ENCODE assay signal across 17 mouse cellular contexts in genomic region chr1:90751221-90751620, GRCm38 (mm10).
DNase-seq lines count a peak whose midpoint lies in the region; ATAC-seq and TF ChIP-seq lines count a peak whose summit lies in the region.
"Had no signal": no experiment of that assay in that cellular context is flagged by ENCODE, and none has a peak within 500 bp of the region (broad histone marks: within the 10 kb centered on the region; RNA-seq: fewer than 3 reads in every experiment).

No protein-coding gene starts in this region.

- no peaks in the 10 kb centered on the region for H3K36me3 ChIP-seq in heart, embryonic 10.5 days
- no peaks in the 10 kb centered on the region for H3K36me3 ChIP-seq in stomach, embryonic 14.5 days (ENCODE audit: control insufficient read depth, insufficient read depth, low read length)
- H3K36me3 ChIP-seq in stomach, postnatal 0 days (ENCODE audit: control insufficient read depth, insufficient read depth, low read length), result no peaks in the 10 kb centered on the region
- H3K36me3 ChIP-seq: hindbrain, embryonic 15.5 days; limb, embryonic 13.5 days; neural tube, embryonic 13.5 days had no signal

- TF ChIP-seq CTCF in stomach, postnatal 0 days (IDR thresholded peaks at IDR 0.05; ENCODE audit: low read depth), result no peak

- no peak overlapping the region for H3K4me3 ChIP-seq in heart, embryonic 10.5 days
- H3K4me3 ChIP-seq in stomach, embryonic 14.5 days (ENCODE audit: low read depth, low read length), result no peak overlapping the region
- no peak overlapping the region for H3K4me3 ChIP-seq in stomach, postnatal 0 days (ENCODE audit: low read depth, low read length)
- H3K4me3 ChIP-seq: hindbrain, embryonic 15.5 days; limb, embryonic 13.5 days; megakaryocyte, embryonic 14.5 days; neural tube, embryonic 13.5 days had no signal

- H3K27ac ChIP-seq in heart, embryonic 10.5 days, result peak overlapping the region; percentile 52
- H3K27ac ChIP-seq in stomach, embryonic 14.5 days (ENCODE audit: low read length), result peak overlapping the region; percentile 29; the same call in 1 of the 2 replicates
- no peak overlapping the region for H3K27ac ChIP-seq in stomach, postnatal 0 days (replicated peaks)
- H3K27ac ChIP-seq: hindbrain, embryonic 15.5 days; limb, embryonic 13.5 days; neural tube, embryonic 13.5 days had no signal

- intact Hi-C loops in left cerebral cortex, postnatal 10 days (cut with DNase I), result no loop called here

- WGBS in heart, embryonic 10.5 days, result 39% methylated on average over 4 of the region's 4 CpGs
- WGBS in stomach, embryonic 14.5 days, result 57% methylated on average over 4 of the region's 4 CpGs
- 61% methylated on average over 4 of the region's 4 CpGs for WGBS in stomach, postnatal 0 days

- H3K27me3 ChIP-seq in heart, embryonic 10.5 days (ENCODE audit: insufficient read depth, poor library complexity, severe bottlenecking), result no peaks in the 10 kb centered on the region
- no peaks in the 10 kb centered on the region for H3K27me3 ChIP-seq in stomach, embryonic 14.5 days (ENCODE audit: control insufficient read depth, insufficient read depth, low read length)
- H3K27me3 ChIP-seq in stomach, postnatal 0 days (ENCODE audit: control insufficient read depth, insufficient read depth, low read length), result no peaks in the 10 kb centered on the region
- H3K27me3 ChIP-seq: hindbrain, embryonic 15.5 days; limb, embryonic 13.5 days; neural tube, embryonic 13.5 days had no signal

- ATAC-seq in stomach, embryonic 14.5 days (ENCODE audit: insufficient number of reproducible peaks, insufficient read depth, low FRiP score, low read depth), result no peak
- ATAC-seq in stomach, postnatal 0 days (ENCODE audit: low FRiP score, low TSS enrichment), result no peak
- ATAC-seq: forebrain, embryonic 16.5 days had no signal

- peaks cover 30% of the 10 kb centered on the region for H3K4me1 ChIP-seq in heart, embryonic 10.5 days
- peaks cover 27% of the 10 kb centered on the region; the same call in 1 of the 2 replicates for H3K4me1 ChIP-seq in stomach, embryonic 14.5 days (ENCODE audit: control insufficient read depth, insufficient read depth, low read length)
- H3K4me1 ChIP-seq in stomach, postnatal 0 days (replicated peaks; ENCODE audit: control insufficient read depth, insufficient read depth), result no peaks in the 10 kb centered on the region
- H3K4me1 ChIP-seq: megakaryocyte, embryonic 14.5 days had no signal

- no peak overlapping the region for H3K4me2 ChIP-seq in stomach, embryonic 14.5 days (replicated peaks; ENCODE audit: low read depth, low read length)
- no peak overlapping the region for H3K4me2 ChIP-seq in stomach, postnatal 0 days (replicated peaks; ENCODE audit: low read depth)
- H3K4me2 ChIP-seq: hindbrain, embryonic 15.5 days; limb, embryonic 13.5 days; neural tube, embryonic 13.5 days had no signal

- TF ChIP-seq EP300 in stomach, postnatal 0 days (optimal IDR thresholded peaks at IDR 0.05), result no peak

- H3K9me3 ChIP-seq in heart, embryonic 10.5 days, result no peaks in the 10 kb centered on the region
- H3K9me3 ChIP-seq in stomach, embryonic 14.5 days (ENCODE audit: control insufficient read depth, low read depth, low read length), result no peaks in the 10 kb centered on the region
- H3K9me3 ChIP-seq in stomach, postnatal 0 days (ENCODE audit: control insufficient read depth, low read length), result no peaks in the 10 kb centered on the region
- H3K9me3 ChIP-seq: hindbrain, embryonic 15.5 days; limb, embryonic 13.5 days; megakaryocyte, embryonic 14.5 days; neural tube, embryonic 13.5 days had no signal

- no peak overlapping the region for H3K9ac ChIP-seq in stomach, embryonic 14.5 days (replicated peaks; ENCODE audit: low read depth, low read length)
- no peak overlapping the region for H3K9ac ChIP-seq in stomach, postnatal 0 days (ENCODE audit: low read length)
- H3K9ac ChIP-seq: hindbrain, embryonic 15.5 days; limb, embryonic 13.5 days; neural tube, embryonic 13.5 days had no signal

- no peak for DNase-seq in heart, embryonic 10.5 days (ENCODE audit: low spot score)
- no peak for DNase-seq in heart, adult 11 months
- DNase-seq in left cerebral cortex, adult 11 months (ENCODE audit: low spot score), result peak; percentile 44
- DNase-seq in left cerebral cortex, postnatal 10 days (ENCODE audit: extremely low spot score in 1 of 2, low spot score in 2 of 2), result no peak
- DNase-seq in stomach, postnatal 0 days (ENCODE audit: low spot score), result no peak
- no peak for DNase-seq in gastrocnemius, postnatal 4 days (ENCODE audit: low spot score in 2 of 2)
- no peak for DNase-seq in embryo, embryonic 9.5 days (ENCODE audit: extremely low spot score)
- DNase-seq: adrenal gland, postnatal 14 days; cerebellum, adult 9-10 months; gastrocnemius, postnatal 36 days; kidney, adult 9 months had no signal
